Mouse (Mus musculus): ENCODE data around the gene Kif5a. TPM values are rescaled to one million over a fixed set of nuclear protein-coding genes. Genes with fewer than 3 reads are reported as not detected.

Kif5a gene
- polyA plus RNA-seq, 1 experiment from 2014 or later = 0.67 TPM

DNA sequence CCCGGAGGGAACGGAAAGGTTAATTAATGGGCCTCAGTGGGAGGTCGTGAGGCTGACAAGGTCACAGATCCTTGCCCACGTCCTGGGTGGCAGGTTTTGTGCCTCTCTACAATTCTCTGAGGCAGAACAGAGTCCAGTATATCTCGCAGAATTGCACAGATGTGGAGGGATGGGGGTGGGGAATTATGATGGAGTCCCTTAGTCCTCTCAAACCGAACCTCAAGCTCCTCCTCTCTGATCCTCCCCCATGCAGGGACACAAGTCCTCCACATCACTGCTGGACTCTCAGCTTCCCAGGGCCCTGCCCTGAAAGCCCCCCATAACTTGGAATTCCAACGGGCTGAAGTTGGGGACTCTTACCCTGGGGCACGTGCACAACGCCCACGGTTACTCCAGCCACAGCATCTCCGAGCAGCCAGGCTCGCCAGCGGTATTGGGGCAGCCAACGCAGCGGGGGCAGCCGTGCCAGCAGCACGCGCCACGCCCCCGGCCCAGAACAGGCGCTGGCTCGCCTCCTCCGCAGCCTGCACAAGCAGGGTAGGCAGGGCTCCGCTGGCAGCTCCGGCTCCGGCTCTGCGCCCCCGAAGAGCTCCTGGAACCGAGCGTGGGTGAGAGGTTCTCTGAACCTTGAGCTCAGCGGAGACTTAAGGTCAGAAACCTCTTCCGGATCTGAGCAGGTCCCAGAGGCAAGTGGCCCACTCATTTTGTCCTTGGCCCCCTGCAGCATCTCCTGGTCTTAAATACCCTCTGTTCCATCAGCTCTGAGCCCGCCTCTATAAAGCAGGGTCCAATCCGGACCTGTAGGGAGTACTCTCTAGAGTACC lies 83.1 kb downstream of the Kif5a start, which contains the start of gene Slc26a10:
TSS of gene Slc26a10 (minus strand) at position 775 of the 824 bp plus-strand sequence.
- 7% methylated on average over 34 of the region's 34 CpGs for WGBS (ENCODE audit: missing documents)
- Histone ChIP-seq H3K4me3 (ENCODE audit: inconsistent target) (no peak within 1 kb of the TSS), H3K36me3 (ENCODE audit: inconsistent target) (no peaks in the 10 kb centered on the region), H3K27ac (no peak within 1 kb of the TSS), H3K79me2 (ENCODE audit: inconsistent target) (no peaks in the 10 kb centered on the region)

DNA sequence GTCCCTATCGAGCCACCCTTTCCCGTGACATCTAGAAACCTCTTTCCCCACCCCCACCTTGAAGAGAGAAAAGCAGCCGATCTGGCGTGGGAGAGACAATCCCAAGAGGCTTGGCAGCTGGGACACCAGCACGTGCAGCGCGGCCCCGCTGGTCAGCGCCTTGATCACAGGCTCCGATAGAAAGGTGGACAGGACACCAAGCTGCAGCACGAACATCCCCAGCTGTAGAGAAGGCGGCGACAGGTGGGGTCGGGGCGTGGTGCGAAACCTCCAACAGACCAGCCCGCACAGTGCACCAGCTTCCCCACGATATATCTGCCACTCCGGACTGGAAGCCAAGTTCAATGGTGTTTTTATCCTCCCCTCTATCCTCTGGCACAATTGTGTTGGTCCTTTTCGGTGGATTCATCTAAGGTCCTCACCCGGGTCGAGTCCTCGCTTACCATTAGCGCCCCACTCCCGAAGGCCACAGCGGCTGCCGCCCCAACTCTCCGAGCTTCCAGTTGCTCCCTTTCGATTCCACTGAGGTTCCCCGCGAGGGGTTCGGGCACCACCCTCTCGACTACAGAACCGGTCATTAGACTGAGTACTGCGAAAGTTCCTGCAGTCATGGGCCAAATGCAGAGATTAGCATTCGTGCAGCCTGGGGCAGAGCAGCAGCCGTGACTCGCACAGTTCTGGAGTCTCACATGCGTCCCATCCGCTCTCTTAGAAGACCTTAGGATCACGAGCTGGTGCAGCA lies 84.7 kb downstream of the Kif5a start:
- H3K27ac ChIP-seq = no peak overlapping the region
- no peak overlapping the region for H3K4me3 ChIP-seq (ENCODE audit: inconsistent target)
- no peaks in the 10 kb centered on the region for H3K36me3 ChIP-seq (ENCODE audit: inconsistent target)
- no peaks in the 10 kb centered on the region for H3K79me2 ChIP-seq (ENCODE audit: inconsistent target)
- 8% methylated on average over 41 of the region's 41 CpGs for WGBS (ENCODE audit: missing documents)

DNA sequence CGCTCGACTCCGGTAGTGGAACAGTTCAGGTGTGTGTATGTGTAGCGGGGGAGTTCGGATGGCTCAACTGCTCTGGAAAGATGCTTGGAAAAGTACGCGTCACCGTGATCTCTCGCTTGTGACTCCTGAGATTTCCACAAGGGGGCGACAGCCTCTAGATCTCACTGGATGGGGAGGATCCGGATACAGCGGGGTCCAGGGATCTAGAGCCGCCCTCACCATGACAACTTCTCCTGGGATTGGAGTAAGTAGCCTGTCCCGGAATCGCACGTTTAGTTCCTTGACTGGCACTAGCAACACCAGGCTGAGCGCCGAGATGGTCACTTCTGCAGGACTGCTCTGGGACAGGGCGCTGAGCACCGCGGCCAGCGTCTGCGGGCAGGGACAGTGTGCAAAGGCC lies 85.4 kb downstream of the Kif5a start:
- 2% methylated on average over 23 of the region's 23 CpGs for WGBS (ENCODE audit: missing documents)
- no peaks in the 10 kb centered on the region for H3K79me2 ChIP-seq (ENCODE audit: inconsistent target)
- H3K4me3 ChIP-seq (ENCODE audit: inconsistent target) = no peak overlapping the region
- H3K27ac ChIP-seq = no peak overlapping the region
- H3K36me3 ChIP-seq (ENCODE audit: inconsistent target) = no peaks in the 10 kb centered on the region

DNA sequence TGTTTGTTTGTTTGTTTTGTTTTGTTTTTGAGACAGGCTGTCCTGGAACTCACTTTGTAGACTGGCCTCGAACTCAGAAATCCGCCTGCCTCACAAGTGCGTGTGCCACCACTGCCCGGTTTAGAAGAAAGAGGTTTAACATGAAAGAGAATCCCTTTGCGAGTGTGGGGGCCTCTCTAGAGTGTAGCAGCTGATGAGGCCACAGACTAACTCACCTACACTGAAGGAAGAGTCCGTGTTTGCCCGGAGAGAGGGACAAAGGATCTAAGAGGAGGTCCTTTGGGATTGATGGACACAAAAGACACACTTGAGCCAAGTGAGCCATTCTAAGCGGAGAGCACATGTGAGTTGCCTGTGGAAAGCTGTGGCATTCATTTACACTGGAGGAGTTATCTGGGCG lies 85.9 kb downstream of the Kif5a start:
- 23% methylated on average over 9 of the region's 9 CpGs for WGBS (ENCODE audit: missing documents)
- Histone ChIP-seq H3K27ac (no peak overlapping the region), H3K36me3 (ENCODE audit: inconsistent target) (no peaks in the 10 kb centered on the region; the same call in 1 of the 2 replicates), H3K79me2 (ENCODE audit: inconsistent target) (no peaks in the 10 kb centered on the region), H3K4me3 (ENCODE audit: inconsistent target) (no peak overlapping the region)

DNA sequence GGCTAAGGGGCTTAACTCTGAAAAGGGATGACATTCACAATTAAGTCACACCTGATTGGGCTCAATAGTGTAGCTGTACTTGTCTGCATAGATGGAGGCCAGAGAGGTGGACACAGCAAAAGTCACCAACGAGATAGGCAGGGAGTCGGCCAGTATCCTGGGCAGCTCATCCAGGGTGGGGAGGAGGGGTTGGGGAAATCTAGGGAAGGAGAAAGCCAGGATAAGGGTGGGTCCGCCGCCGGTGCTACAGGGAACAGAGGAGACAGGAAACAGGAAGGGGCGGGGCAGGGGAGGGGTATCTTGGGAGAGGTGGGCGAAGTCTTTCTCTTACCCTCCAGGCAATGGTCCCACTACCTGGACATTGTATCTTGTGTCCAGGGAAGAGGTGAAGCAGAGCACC lies 86.4 kb downstream of the Kif5a start:
- Histone ChIP-seq H3K27ac (no peak overlapping the region), H3K4me3 (ENCODE audit: inconsistent target) (no peak overlapping the region), H3K36me3 (ENCODE audit: inconsistent target) (peaks cover 4% of the 10 kb centered on the region), H3K79me2 (ENCODE audit: inconsistent target) (no peaks in the 10 kb centered on the region)
- WGBS (ENCODE audit: missing documents) = 7% methylated on average over 7 of the region's 7 CpGs

DNA sequence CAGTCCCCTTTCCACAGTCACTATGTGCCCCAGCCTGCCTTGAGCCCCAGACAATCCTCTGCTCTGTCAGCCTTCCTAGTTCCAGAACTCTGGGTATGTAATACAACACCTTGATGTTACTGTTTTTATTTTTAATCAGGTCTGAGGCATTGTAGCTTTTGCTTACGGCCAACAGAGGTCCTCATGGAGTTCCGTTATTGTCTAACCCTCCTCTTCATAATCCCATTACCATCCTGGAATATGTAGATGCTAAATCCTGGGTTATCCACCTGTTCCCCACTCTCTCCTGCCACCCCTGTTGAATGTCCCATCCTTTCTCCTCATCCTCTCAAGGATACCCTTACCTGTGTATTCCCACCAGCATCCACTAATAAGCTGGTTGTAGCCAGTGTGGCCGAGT lies 86.9 kb downstream of the Kif5a start:
- Histone ChIP-seq H3K27ac (no peak overlapping the region), H3K4me3 (ENCODE audit: inconsistent target) (no peak overlapping the region), H3K79me2 (ENCODE audit: inconsistent target) (no peaks in the 10 kb centered on the region), H3K36me3 (ENCODE audit: inconsistent target) (peaks cover 7% of the 10 kb centered on the region)
- 28% methylated on average over 3 of the region's 3 CpGs for WGBS (ENCODE audit: missing documents)

Other genes with a start within 250 kb of the Kif5a start
- 4.9 to 22.2 TPM (median 12.8 TPM) in 3 replicates for gene Tsfm, start 232.5 kb downstream of the Kif5a start, polyA plus RNA-seq (2018)
- 3.0 to 14.9 TPM (median 4.6 TPM) in 3 replicates for gene Mettl1, start 221.9 kb downstream of the Kif5a start, polyA plus RNA-seq (2018)
- not detected in 3 replicates for gene Eef1akmt3, start 221.8 kb downstream of the Kif5a start, polyA plus RNA-seq (2018)
- not detected in 3 replicates for gene Cyp27b1, start 215.1 kb downstream of the Kif5a start, polyA plus RNA-seq (2018)
- gene March9, start 203.2 kb downstream of the Kif5a start, polyA plus RNA-seq (2018) = 1.4 to 1.6 TPM (median 1.5 TPM) in 3 replicates
- gene Cdk4, start 199.8 kb downstream of the Kif5a start, polyA plus RNA-seq (2018) = 131 to 178 TPM (median 145 TPM) in 3 replicates
- 104 to 129 TPM (median 119 TPM) in 3 replicates for gene Tspan31, start 193.1 kb downstream of the Kif5a start, polyA plus RNA-seq (2018)
- gene Agap2, start 188.1 kb downstream of the Kif5a start, polyA plus RNA-seq (2018) = 0.25 to 0.89 TPM (median 0.42 TPM) in 3 replicates
- 173 to 355 TPM (median 215 TPM) in 3 replicates for gene Os9, start 142.2 kb downstream of the Kif5a start, polyA plus RNA-seq (2018)
- gene B4galnt1, start 98.1 kb downstream of the Kif5a start, polyA plus RNA-seq (2018) = 37.2 to 59.2 TPM (median 48.4 TPM) in 3 replicates
- 1.2 TPM in 1 of 3 replicates, not detected in the others for gene Slc26a10, start 82.7 kb downstream of the Kif5a start, polyA plus RNA-seq (2018)
- not detected in 3 replicates for gene Arhgef25, start 73.3 kb downstream of the Kif5a start, polyA plus RNA-seq (2018)
- 10.9 to 46.7 TPM (median 15.1 TPM) in 3 replicates for gene Dtx3, start 67.6 kb downstream of the Kif5a start, polyA plus RNA-seq (2018)
- gene Pip4k2c, start 51.8 kb downstream of the Kif5a start, polyA plus RNA-seq (2018) = 33.0 to 42.7 TPM (median 40.2 TPM) in 3 replicates
- gene Dctn2, start 3.0 kb upstream of the Kif5a start, polyA plus RNA-seq (2018) = 110 to 121 TPM (median 112 TPM) in 3 replicates
- 13.5 to 25.4 TPM (median 19.5 TPM) in 3 replicates for gene Mbd6, start 25.7 kb upstream of the Kif5a start, polyA plus RNA-seq (2018)
- gene Mars, start 48.4 kb upstream of the Kif5a start, polyA plus RNA-seq (2018) = 19.9 to 28.8 TPM (median 20.2 TPM) in 3 replicates
- 48.5 to 115 TPM (median 70.4 TPM) in 3 replicates for gene Arhgap9, start 58.6 kb upstream of the Kif5a start, polyA plus RNA-seq (2018)
- not detected in 3 replicates for gene Gli1, start 78.6 kb upstream of the Kif5a start, polyA plus RNA-seq (2018)
- gene Inhbe, start 91.1 kb upstream of the Kif5a start, polyA plus RNA-seq (2018) = not detected in 3 replicates
- not detected in 3 replicates for gene Inhbc, start 107.1 kb upstream of the Kif5a start, polyA plus RNA-seq (2018)
- gene R3hdm2, start 117.0 kb upstream of the Kif5a start, polyA plus RNA-seq (2018) = 68.8 to 168 TPM (median 68.9 TPM) in 3 replicates
- 0.09 to 0.59 TPM in 2 of 3 replicates, not detected in the other for gene Stac3, start 238.3 kb upstream of the Kif5a start, polyA plus RNA-seq (2018)